Mouse (Mus musculus): ENCODE data around the gene Sin3a. TPM values are rescaled to one million over a fixed set of nuclear protein-coding genes. Genes with fewer than 3 reads are reported as not detected.
A peak's percentile ranks its signal among the peaks of the same experiment; 100 is the strongest.

Sin3a gene
- polyA plus RNA-seq (2012; rRNA removed), result 32.3 TPM in 2 replicates

- peak; percentile 61 for DNase-seq (ENCODE audit: low spot score)
Measured at GRCm38 (mm10) chr9:57071801-57072351, at the start of gene Sin3a. Gene Sin3a, plus strand, starts transcription at chr9:57072040.

- DNase-seq (ENCODE audit: low spot score), result no peak
Measured at GRCm38 (mm10) chr9:57031756-57032155, 40.1 kb upstream of the Sin3a start.

- DNase-seq (ENCODE audit: low spot score), result no peak
Measured at GRCm38 (mm10) chr9:57056237-57056636, 15.6 kb upstream of the Sin3a start.

- DNase-seq (ENCODE audit: low spot score), result no peak
Measured at GRCm38 (mm10) chr9:57064164-57064563, 7.7 kb upstream of the Sin3a start.

GRCm38 (mm10) chr9:57068266-57068665, 3.6 kb upstream of the Sin3a start:
- DNase-seq (ENCODE audit: low spot score), result no peak

- DNase-seq (ENCODE audit: low spot score), result no peak
Measured at GRCm38 (mm10) chr9:57070262-57070661, 1.6 kb upstream of the Sin3a start.

- DNase-seq (ENCODE audit: low spot score), result no peak
Measured at GRCm38 (mm10) chr9:57070800-57071545, 867 bp upstream of the Sin3a start.

GRCm38 (mm10) chr9:57072526-57072988, 717 bp downstream of the Sin3a start:
- DNase-seq (ENCODE audit: low spot score), result no peak

- peak; percentile 85 for DNase-seq (ENCODE audit: low spot score)
Measured at GRCm38 (mm10) chr9:57072989-57073789, 1.3 kb downstream of the Sin3a start.

- no peak for DNase-seq (ENCODE audit: low spot score)
Measured at GRCm38 (mm10) chr9:57073790-57074094, 1.9 kb downstream of the Sin3a start.

- DNase-seq (ENCODE audit: low spot score), result peak; percentile 30
Measured at GRCm38 (mm10) chr9:57074171-57074821, 2.5 kb downstream of the Sin3a start.

GRCm38 (mm10) chr9:57074822-57075603, 3.2 kb downstream of the Sin3a start:
- DNase-seq (ENCODE audit: low spot score), result peak; percentile 42

GRCm38 (mm10) chr9:57075681-57076381, 4.0 kb downstream of the Sin3a start:
- peak; percentile 85 for DNase-seq (ENCODE audit: low spot score)

GRCm38 (mm10) chr9:57076701-57077660, 5.1 kb downstream of the Sin3a start:
- peak; percentile 87 for DNase-seq (ENCODE audit: low spot score)

- DNase-seq (ENCODE audit: low spot score), result no peak
Measured at GRCm38 (mm10) chr9:57082236-57082635, 10.4 kb downstream of the Sin3a start.

- DNase-seq (ENCODE audit: low spot score), result no peak
Measured at GRCm38 (mm10) chr9:57117261-57117755, 45.5 kb downstream of the Sin3a start.

GRCm38 (mm10) chr9:57129641-57130040, 57.8 kb downstream of the Sin3a start:
- no peak for DNase-seq (ENCODE audit: low spot score)

- DNase-seq (ENCODE audit: low spot score), result peak; percentile 81
Measured at GRCm38 (mm10) chr9:57130577-57131433, 59.0 kb downstream of the Sin3a start, which contains the start of gene Man2c1. Gene Man2c1, plus strand, starts transcription at chr9:57130690.

All from urinary bladder, adult 2 months (tissue).